Mouse (Mus musculus) C2C12 (cell line): ENCODE measurements around the gene Gbp2b. TPM values are rescaled to one million over a fixed set of nuclear protein-coding genes. Genes with fewer than 3 reads are reported as not detected.

ENCODE experiments used
- H3K27me3 ChIP-seq: one replicate; pipeline ENCODE4 v1.6.1; 2011; ENCODE audit not compliant: control insufficient read depth, insufficient read depth, insufficient read length
- H3K36me3 ChIP-seq: one replicate; pipeline ENCODE4 v1.6.1; 2011; ENCODE audit not compliant: control insufficient read depth, insufficient read depth
- H3K4me3 ChIP-seq: one replicate; pipeline ENCODE4 v1.5.1; 2011; ENCODE audit warnings: mild to moderate bottlenecking, control low read depth; ENCODE audit not compliant: poor library complexity, insufficient read depth, severe bottlenecking
- H3K79me2 ChIP-seq: one replicate; pipeline ENCODE4 v1.6.1; 2011; ENCODE audit not compliant: control insufficient read depth, insufficient read depth
- H3K79me3 ChIP-seq: one replicate; pipeline ENCODE4 v1.6.1; 2011; ENCODE audit warnings: low read depth, control low read depth
- H3ac ChIP-seq: one replicate; pipeline ENCODE3; 2011; ENCODE audit warnings: low read depth; ENCODE audit not compliant: control insufficient read depth, insufficient read length
- CEBPB ChIP-seq: IDR thresholded peaks from one replicate; pipeline ENCODE4 v1.6.1; 2011; ENCODE audit warnings: low read depth, mild to moderate bottlenecking, control low read depth, moderate library complexity
- CTCF ChIP-seq: IDR thresholded peaks from one replicate; pipeline ENCODE4 v1.5.1; 2011; ENCODE audit not compliant: control insufficient read depth, insufficient read depth, insufficient read length
- FOSL1 ChIP-seq: IDR thresholded peaks from one replicate; pipeline ENCODE4 v1.8.0; 2011; ENCODE audit warnings: mild to moderate bottlenecking, low read length; ENCODE audit not compliant: poor library complexity, insufficient read depth, severe bottlenecking
- MAX ChIP-seq: IDR thresholded peaks from one replicate; pipeline ENCODE4 v1.6.1; 2011; ENCODE audit warnings: mild to moderate bottlenecking, control low read depth
- MYOD1 ChIP-seq: IDR thresholded peaks from one replicate; pipeline ENCODE4 v1.6.1; 2011; ENCODE audit warnings: low read depth; ENCODE audit not compliant: control insufficient read depth, insufficient read length
- MYOG ChIP-seq: IDR thresholded peaks from one replicate; pipeline ENCODE4 v1.6.1; 2011; ENCODE audit not compliant: control insufficient read depth, insufficient read length; ENCODE audit errors: extremely low read depth
- USF1 ChIP-seq: IDR thresholded peaks from one replicate; pipeline ENCODE4 v1.6.1; 2011; ENCODE audit warnings: low read depth, mild to moderate bottlenecking, control low read depth, moderate library complexity
- polyA plus RNA-seq: library from polyadenylated mRNA; unstranded; fragments of >200 nt; fragmentation: generic; extraction: Trizol; gene quantifications from one replicate; pipeline ENCODE4 v1.2.1, GENCODE M21; 2012; ENCODE audit warnings: missing spikeins

Gene Gbp2b
- polyA plus RNA-seq, 1 experiment = 0.05 TPM

DNA sequence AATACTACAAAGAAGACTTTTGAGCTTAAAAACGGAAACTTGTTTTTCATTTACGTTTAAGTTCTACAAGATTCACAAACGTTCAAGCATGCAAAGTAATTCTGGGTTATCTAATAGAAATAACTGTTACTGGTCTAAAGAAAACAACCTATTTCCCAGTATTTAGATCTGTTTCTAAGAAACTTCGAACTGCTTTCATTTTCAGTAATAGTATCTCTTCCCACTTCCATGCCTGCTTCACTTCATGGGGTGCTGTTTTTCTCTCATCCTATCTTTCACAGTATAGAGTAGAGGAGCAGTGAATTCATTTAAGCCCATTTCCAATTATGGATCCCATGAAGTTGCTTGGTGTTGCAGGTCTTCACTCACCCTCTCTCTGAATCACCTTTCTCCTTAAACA, 16.3 kb upstream of the Gbp2b start:
- Histone ChIP-seq H3K4me3 (no peak overlapping the region), H3K27me3 (no peaks in the 10 kb centered on the region), H3K79me2 (no peaks in the 10 kb centered on the region), H3K36me3 (no peaks in the 10 kb centered on the region), H3ac (no peak overlapping the region), H3K79me3 (no peaks in the 10 kb centered on the region)
- no peak for TF ChIP-seq CTCF
- TF ChIP-seq MYOG = no peak
- TF ChIP-seq MYOD1 = no peak
- TF ChIP-seq MAX = no peak
- no peak for TF ChIP-seq CEBPB
- TF ChIP-seq USF1 = no peak
- TF ChIP-seq FOSL1 = no peak

DNA sequence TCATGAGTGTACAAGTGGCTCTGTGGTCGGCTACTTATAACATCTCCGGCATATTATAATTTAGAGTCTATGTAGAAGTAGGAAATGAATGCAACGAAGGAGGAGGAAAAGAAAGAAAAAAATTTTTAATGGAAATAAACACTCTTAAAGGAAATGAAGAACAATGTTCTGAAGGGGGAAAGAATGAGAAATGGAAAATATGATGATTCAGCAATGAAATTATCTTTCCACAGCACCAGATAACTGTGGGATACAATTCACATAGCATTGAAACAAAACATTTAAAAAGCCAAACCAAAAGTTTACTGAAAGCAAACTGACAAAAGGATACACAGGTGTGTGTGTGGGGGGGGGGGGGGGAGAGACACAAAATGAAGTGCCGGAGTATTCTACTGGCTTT, 11.6 kb upstream of the Gbp2b start:
- Histone ChIP-seq H3K4me3 (no peak overlapping the region), H3K79me3 (no peaks in the 10 kb centered on the region), H3K79me2 (no peaks in the 10 kb centered on the region), H3ac (no peak overlapping the region), H3K27me3 (no peaks in the 10 kb centered on the region), H3K36me3 (no peaks in the 10 kb centered on the region)
- TF ChIP-seq MYOD1 (no peak), CEBPB (no peak)

DNA sequence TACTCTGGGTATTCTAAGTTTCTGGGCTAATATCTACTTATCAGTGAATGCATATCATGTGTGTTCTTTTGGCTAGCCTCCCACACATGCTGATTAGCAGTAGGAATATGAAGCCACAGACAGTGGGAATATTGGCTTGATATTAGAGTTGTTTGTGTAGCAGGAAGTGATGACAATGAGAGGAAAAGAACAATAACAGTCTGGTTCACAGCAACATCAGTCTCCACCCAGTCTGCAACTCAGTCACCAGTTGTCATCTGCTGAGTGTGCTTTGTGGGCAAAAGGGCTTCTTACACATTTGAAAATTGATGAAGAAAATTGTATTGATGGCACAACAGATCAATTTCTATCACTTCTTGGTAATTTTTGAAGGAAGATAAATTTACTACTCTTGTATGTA, 7.3 kb upstream of the Gbp2b start:
- TF ChIP-seq USF1 = no peak
- no peak for TF ChIP-seq MYOD1
- no peak for TF ChIP-seq CEBPB
- no peak for TF ChIP-seq MYOG
- no peak for TF ChIP-seq CTCF
- no peak for TF ChIP-seq MAX
- no peak for TF ChIP-seq FOSL1
- no peaks in the 10 kb centered on the region for H3K27me3 ChIP-seq
- no peak overlapping the region for H3ac ChIP-seq
- H3K4me3 ChIP-seq = no peak overlapping the region
- H3K79me2 ChIP-seq = no peaks in the 10 kb centered on the region
- no peaks in the 10 kb centered on the region for H3K79me3 ChIP-seq
- no peaks in the 10 kb centered on the region for H3K36me3 ChIP-seq

DNA sequence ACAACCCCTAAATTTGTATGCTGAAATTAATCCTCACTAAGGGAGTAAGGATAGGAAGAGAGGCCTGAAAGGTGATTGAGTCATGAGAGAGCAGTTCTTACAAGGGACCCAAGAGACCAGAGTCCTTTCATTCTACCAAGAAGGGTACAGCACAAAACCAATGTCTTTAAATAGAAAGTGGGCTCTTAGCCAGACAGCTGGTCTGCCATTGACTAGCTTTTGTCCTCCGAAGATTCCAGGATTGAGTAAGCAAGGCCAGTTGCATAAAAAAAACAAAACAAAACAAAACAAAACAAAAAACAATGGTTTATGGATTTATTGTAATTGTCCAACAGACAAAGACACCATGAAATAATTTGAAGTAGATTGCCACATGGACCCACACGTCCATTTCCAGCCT, 5.8 kb upstream of the Gbp2b start:
- H3K27me3 ChIP-seq = no peaks in the 10 kb centered on the region
- H3ac ChIP-seq = no peak overlapping the region
- H3K4me3 ChIP-seq = no peak overlapping the region
- no peaks in the 10 kb centered on the region for H3K79me2 ChIP-seq
- H3K79me3 ChIP-seq = no peaks in the 10 kb centered on the region
- TF ChIP-seq MAX = no peak
- TF ChIP-seq MYOG = no peak
- no peak for TF ChIP-seq USF1
- TF ChIP-seq CEBPB = no peak
- no peak for TF ChIP-seq FOSL1
- no peak for TF ChIP-seq MYOD1
- TF ChIP-seq CTCF = no peak
- H3K36me3 ChIP-seq = no peaks in the 10 kb centered on the region

DNA sequence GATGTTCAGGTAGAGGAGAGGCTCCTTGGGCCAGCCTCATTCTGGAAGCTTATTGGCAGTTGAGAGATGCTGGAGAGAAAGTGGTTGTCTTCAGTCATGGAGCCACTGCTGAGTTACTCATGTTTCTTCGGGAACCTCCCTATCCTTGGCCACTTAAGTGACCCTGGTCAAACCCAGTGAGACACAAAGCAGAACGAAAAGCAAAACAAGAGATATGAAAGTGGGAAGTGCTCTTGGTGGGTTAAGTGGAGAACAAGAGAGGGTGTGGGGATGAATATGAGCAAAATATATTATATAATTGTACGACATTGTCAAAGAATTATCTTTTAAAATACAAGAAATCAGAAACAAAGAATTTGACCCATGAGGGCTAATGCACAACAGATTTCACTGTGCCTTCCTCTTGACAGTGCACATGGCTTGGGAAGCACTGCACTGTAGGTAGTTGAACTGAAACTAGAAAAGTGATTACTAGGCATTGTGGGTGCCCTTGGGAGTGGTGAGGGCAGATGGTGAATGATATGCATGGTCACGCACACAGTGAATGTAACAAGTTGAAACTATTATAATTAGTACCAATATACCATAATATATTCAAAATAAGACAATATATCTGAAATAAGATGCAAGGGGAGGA, 4.1 kb upstream of the Gbp2b start:
- Histone ChIP-seq H3K36me3 (no peaks in the 10 kb centered on the region), H3K4me3 (no peak overlapping the region), H3K79me3 (no peaks in the 10 kb centered on the region), H3K79me2 (no peaks in the 10 kb centered on the region), H3ac (no peak overlapping the region), H3K27me3 (no peaks in the 10 kb centered on the region)
- TF ChIP-seq MYOD1 = no peak
- no peak for TF ChIP-seq CTCF
- TF ChIP-seq MAX = no peak
- TF ChIP-seq MYOG = no peak
- no peak for TF ChIP-seq CEBPB
- TF ChIP-seq USF1 = no peak
- TF ChIP-seq FOSL1 = no peak

DNA sequence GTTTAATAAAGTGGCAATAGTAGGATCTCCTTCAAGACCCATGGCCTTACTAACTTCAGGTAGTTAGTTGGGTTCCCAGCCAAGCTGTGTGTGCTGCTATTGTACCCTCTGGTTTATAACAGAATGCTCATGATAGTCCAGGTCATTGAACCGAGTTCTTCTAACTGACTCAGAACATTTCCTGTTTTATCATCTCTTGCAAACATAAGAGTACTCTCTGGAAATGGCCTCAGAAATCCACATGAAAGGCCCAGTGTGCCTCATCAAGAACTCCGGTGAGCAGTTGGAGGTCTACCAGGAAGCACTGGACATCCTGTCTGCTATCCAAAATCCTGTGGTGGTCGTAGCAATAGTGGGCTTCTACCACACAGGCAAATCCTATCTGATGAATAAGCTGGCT, 3.3 kb downstream of the Gbp2b start:
- H3ac ChIP-seq = no peak overlapping the region
- no peaks in the 10 kb centered on the region for H3K27me3 ChIP-seq
- H3K79me2 ChIP-seq = no peaks in the 10 kb centered on the region
- no peak overlapping the region for H3K4me3 ChIP-seq
- TF ChIP-seq CEBPB = no peak
- no peak for TF ChIP-seq MAX
- TF ChIP-seq USF1 = no peak
- TF ChIP-seq MYOD1 = no peak
- no peak for TF ChIP-seq FOSL1
- TF ChIP-seq CTCF = no peak
- no peak for TF ChIP-seq MYOG
- H3K79me3 ChIP-seq = no peaks in the 10 kb centered on the region
- no peaks in the 10 kb centered on the region for H3K36me3 ChIP-seq
